Mouse (Mus musculus): ENCODE measurements around the gene Mri1. TPM values are rescaled to one million over a fixed set of nuclear protein-coding genes. Genes with fewer than 3 reads are reported as not detected.

Mri1 gene
- total and polyA plus RNA-seq, 3 experiments = 58.6 to 102 (median 62.1) TPM

- Histone ChIP-seq H3K27ac (ENCODE audit: insufficient read depth, low read depth) (no peak overlapping the region), H3K4me1 (ENCODE audit: control insufficient read depth in 1 of 2, insufficient read depth in 2 of 2) (no peaks in the 10 kb centered on the region), H3K79me2 (replicated peaks; ENCODE audit: control insufficient read depth, extremely low read depth, insufficient read depth, poor library complexity, severe bottlenecking) (no peaks in the 10 kb centered on the region), H3K9me3 (replicated peaks; ENCODE audit: low read length) (peaks cover 12% of the 10 kb centered on the region), H3K4me2 (ENCODE audit: insufficient read depth, low read depth, poor library complexity, severe bottlenecking) (no peak overlapping the region), H3K27me3 (replicated peaks) (peaks cover 94% of the 10 kb centered on the region), H3K9ac (ENCODE audit: insufficient read depth, low read depth) (no peak overlapping the region), H3K4me3 (replicated peaks in 1 of 3; ENCODE audit: low read depth in 2 of 3, low read length in 2 of 3, poor library complexity in 1 of 3) (no peak overlapping the region), H3K36me3 (replicated peaks in 1 of 2; ENCODE audit: control insufficient read depth in 1 of 2, insufficient read depth in 1 of 2, low read length in 1 of 2) (no peaks in the 10 kb centered on the region)
- in situ Hi-C loops (cut with MboI; ENCODE audit: low pct_ligation_motif_present, low pct_unique_long_range_greater_than_20kb, low sequenced_read_pairs) (no loop called here), dilution Hi-C loops (cut with MboI; ENCODE audit: extremely low pct_ligation_motif_present, extremely low pct_unique_long_range_greater_than_20kb, low sequenced_read_pairs) (no loop called here)
- TF ChIP-seq RAD21 (IDR thresholded peaks at IDR 0.05; ENCODE audit: low read depth, low read length) (no peak), KAT2A (IDR thresholded peaks at IDR 0.05; ENCODE audit: insufficient replicate concordance, low read length) (no peak), MAZ (IDR thresholded peaks at IDR 0.05; ENCODE audit: low read depth, low read length) (no peak), ELF1 (IDR thresholded peaks at IDR 0.05; ENCODE audit: low read depth, low read length) (no peak)
- DNase-seq (ENCODE audit: extremely low read depth) = no peak
Observed at GRCm38 (mm10) chr8:84297029-84297785, 40.1 kb upstream of the Mri1 start.

- H3K27me3 ChIP-seq (replicated peaks) = peaks cover 51% of the 10 kb centered on the region
- H3K4me1 ChIP-seq (ENCODE audit: control insufficient read depth in 1 of 2, insufficient read depth in 2 of 2) = no peaks in the 10 kb centered on the region
- TF ChIP-seq ZKSCAN1 (IDR thresholded peaks at IDR 0.05; ENCODE audit: borderline replicate concordance, low read depth, low read length) (no peak), ZNF384 (IDR thresholded peaks at IDR 0.05; ENCODE audit: low read depth, low read length) (no peak), CTCF (conservative IDR thresholded peaks at IDR 0.05 in 1 of 2, IDR thresholded peaks at IDR 0.05 in 1 of 2; ENCODE audit: low read depth in 2 of 2, low read length in 2 of 2) (peak; percentile 78 to 89), EP300 (IDR thresholded peaks at IDR 0.05; ENCODE audit: low read length) (no peak), GABPA (IDR thresholded peaks at IDR 0.05; ENCODE audit: insufficient replicate concordance, low read depth, low read length) (no peak), ZMIZ1 (IDR thresholded peaks at IDR 0.05; ENCODE audit: low read depth, low read length) (no peak), RCOR1 (conservative IDR thresholded peaks at IDR 0.05; ENCODE audit: low read depth, low read length) (no peak), ETS1 (conservative IDR thresholded peaks at IDR 0.05; ENCODE audit: low read depth, low read length) (no peak), CHD1 (IDR thresholded peaks at IDR 0.05; ENCODE audit: low read depth, low read length) (no peak), MAX (IDR thresholded peaks at IDR 0.05; ENCODE audit: low read length) (no peak), MEF2A (IDR thresholded peaks at IDR 0.05; ENCODE audit: borderline replicate concordance, low read depth, low read length) (no peak), RAD21 (IDR thresholded peaks at IDR 0.05; ENCODE audit: low read depth, low read length) (peak; percentile 69), SMC3 (IDR thresholded peaks at IDR 0.05; ENCODE audit: low read depth, low read length) (peak; percentile 92), MXI1 (IDR thresholded peaks at IDR 0.05; ENCODE audit: low read depth, low read length) (no peak), JUND (conservative IDR thresholded peaks at IDR 0.05; ENCODE audit: low read depth, low read length) (no peak)
- dilution Hi-C loops (cut with MboI; ENCODE audit: extremely low pct_ligation_motif_present, extremely low pct_unique_long_range_greater_than_20kb, low sequenced_read_pairs) (no loop called here), in situ Hi-C loops (cut with MboI; ENCODE audit: low pct_ligation_motif_present, low pct_unique_long_range_greater_than_20kb, low sequenced_read_pairs) (loop anchor here (5.0 kb wide), 1 partner anchor 71 kb away; no protein-coding TSS in a partner anchor)
- no peak overlapping the region for H3K27ac ChIP-seq (ENCODE audit: insufficient read depth, low read depth)
- no peak overlapping the region for H3K9ac ChIP-seq (ENCODE audit: insufficient read depth, low read depth)
- peak; percentile 52 for DNase-seq (ENCODE audit: extremely low read depth)
- no peak overlapping the region for H3K4me3 ChIP-seq (replicated peaks in 1 of 3; ENCODE audit: low read depth in 2 of 3, low read length in 2 of 3, poor library complexity in 1 of 3)
- no peak overlapping the region for H3K4me2 ChIP-seq (ENCODE audit: insufficient read depth, low read depth, poor library complexity, severe bottlenecking)
- H3K79me2 ChIP-seq (replicated peaks; ENCODE audit: control insufficient read depth, extremely low read depth, insufficient read depth, poor library complexity, severe bottlenecking) = no peaks in the 10 kb centered on the region
- H3K9me3 ChIP-seq (replicated peaks; ENCODE audit: low read length) = no peaks in the 10 kb centered on the region
- H3K36me3 ChIP-seq (replicated peaks in 1 of 2; ENCODE audit: control insufficient read depth in 1 of 2, insufficient read depth in 1 of 2, low read length in 1 of 2) = no peaks in the 10 kb centered on the region
Observed at GRCm38 (mm10) chr8:84291688-84292087, 34.6 kb upstream of the Mri1 start.
